Mouse (Mus musculus): Measurements from ENCODE around the gene Abi3. TPM values are rescaled to one million over a fixed set of nuclear protein-coding genes. Genes with fewer than 3 reads are reported as not detected.
"Not testable (repeated sequence)": the region's sequence is repeated elsewhere in the genome, so short reads cannot be mapped to it uniquely, and the experiment has no call there.

Gene Abi3
- polyA plus RNA-seq (2012; fragmentation: generic; extraction: Trizol) = 1.5 TPM

- no peaks in the 10 kb centered on the region for H3K27me3 ChIP-seq (ENCODE audit: control insufficient read depth, insufficient read depth, insufficient read length)
- peak within 1 kb of the TSS; percentile 18 for H3K4me2 ChIP-seq (ENCODE audit: low read depth)
- no peaks in the 10 kb centered on the region for H3K36me3 ChIP-seq (ENCODE audit: control insufficient read depth, insufficient read depth)
- no peaks in the 10 kb centered on the region for H3K79me2 ChIP-seq (ENCODE audit: control insufficient read depth, insufficient read depth)
- no peak within 1 kb of the TSS for H3ac ChIP-seq (ENCODE audit: control insufficient read depth, insufficient read length)
- H3K4me3 ChIP-seq = no peak within 1 kb of the TSS
- TF ChIP-seq USF1 (IDR thresholded peaks at IDR 0.05; ENCODE audit: low read depth) (no peak), MAX (IDR thresholded peaks at IDR 0.05; ENCODE audit: low read depth) (no peak), REST (IDR thresholded peaks at IDR 0.05; ENCODE audit: insufficient read depth, insufficient read length) (no peak)
Measured at GRCm38 (mm10) chr11:95842074-95842681, at the start of gene Abi3. Gene Abi3 (minus strand): TSS chr11:95842476.

- peaks cover 18% of the 10 kb centered on the region for H3K27me3 ChIP-seq (ENCODE audit: control insufficient read depth, insufficient read depth, insufficient read length)
- TF ChIP-seq E2F4 (IDR thresholded peaks at IDR 0.05; ENCODE audit: insufficient read depth) (no peak), TCF12 (IDR thresholded peaks at IDR 0.05; ENCODE audit: insufficient read depth, poor library complexity, severe bottlenecking) (no peak), USF1 (IDR thresholded peaks at IDR 0.05; ENCODE audit: low read depth) (no peak), REST (IDR thresholded peaks at IDR 0.05; ENCODE audit: insufficient read depth, insufficient read length) (no peak), MAX (IDR thresholded peaks at IDR 0.05; ENCODE audit: low read depth) (no peak), POLR2A (IDR thresholded peaks at IDR 0.05; ENCODE audit: insufficient read length, low read depth) (no peak), MYOD1 (IDR thresholded peaks at IDR 0.05; ENCODE audit: control insufficient read depth in 1 of 3, insufficient read length in 2 of 3, low read depth in 2 of 3) (no peak), CEBPB (IDR thresholded peaks at IDR 0.05; ENCODE audit: insufficient read depth, poor library complexity, severe bottlenecking) (no peak), MYOG (IDR thresholded peaks at IDR 0.05; ENCODE audit: control insufficient read depth in 1 of 3, insufficient read depth in 1 of 3, insufficient read length in 2 of 3, low read depth in 2 of 3) (no peak), POLR2AphosphoS2 (IDR thresholded peaks at IDR 0.05; ENCODE audit: insufficient read length, low read depth) (no peak), TCF3 (IDR thresholded peaks at IDR 0.05; ENCODE audit: insufficient read length, low read depth) (no peak), SRF (IDR thresholded peaks at IDR 0.05; ENCODE audit: control insufficient read depth, insufficient read length, low read depth) (no peak)
- H3ac ChIP-seq (ENCODE audit: control insufficient read depth, insufficient read length) = no peak overlapping the region
- no peaks in the 10 kb centered on the region for H3K36me3 ChIP-seq (ENCODE audit: control insufficient read depth, insufficient read depth)
- H3K4me3 ChIP-seq = no peak overlapping the region
- H3K79me2 ChIP-seq (ENCODE audit: control insufficient read depth, insufficient read depth) = no peaks in the 10 kb centered on the region
- H3K4me2 ChIP-seq (ENCODE audit: low read depth) = no peak overlapping the region
Measured at GRCm38 (mm10) chr11:95890462-95891051, 48.3 kb upstream of the Abi3 start.

GRCm38 (mm10) chr11:95879861-95880260 lies 37.6 kb upstream of the Abi3 start:
- H3K36me3 ChIP-seq (ENCODE audit: control insufficient read depth, insufficient read depth); H3K4me3 ChIP-seq; H3K27me3 ChIP-seq (ENCODE audit: control insufficient read depth, insufficient read depth, insufficient read length); H3ac ChIP-seq (ENCODE audit: control insufficient read depth, insufficient read length); H3K4me2 ChIP-seq (ENCODE audit: low read depth); H3K79me2 ChIP-seq (ENCODE audit: control insufficient read depth, insufficient read depth): not testable (repeated sequence)

- no peak overlapping the region for H3K4me3 ChIP-seq
- no peak overlapping the region for H3K4me2 ChIP-seq (ENCODE audit: low read depth)
- H3K27me3 ChIP-seq (ENCODE audit: control insufficient read depth, insufficient read depth, insufficient read length) = no peaks in the 10 kb centered on the region
- H3K36me3 ChIP-seq (ENCODE audit: control insufficient read depth, insufficient read depth) = no peaks in the 10 kb centered on the region
- no peaks in the 10 kb centered on the region for H3K79me2 ChIP-seq (ENCODE audit: control insufficient read depth, insufficient read depth)
- TF ChIP-seq POLR2A (IDR thresholded peaks at IDR 0.05; ENCODE audit: insufficient read length, low read depth) (no peak), CEBPB (IDR thresholded peaks at IDR 0.05; ENCODE audit: insufficient read depth, poor library complexity, severe bottlenecking) (no peak), TCF3 (IDR thresholded peaks at IDR 0.05; ENCODE audit: insufficient read length, low read depth) (no peak)
- H3ac ChIP-seq (ENCODE audit: control insufficient read depth, insufficient read length) = no peak overlapping the region
Measured at GRCm38 (mm10) chr11:95876296-95876695, 34.0 kb upstream of the Abi3 start.

- Histone ChIP-seq H3K4me2 (ENCODE audit: low read depth) (no peak overlapping the region), H3K4me3 (no peak overlapping the region), H3ac (ENCODE audit: control insufficient read depth, insufficient read length) (no peak overlapping the region), H3K79me2 (ENCODE audit: control insufficient read depth, insufficient read depth) (no peaks in the 10 kb centered on the region), H3K36me3 (ENCODE audit: control insufficient read depth, insufficient read depth) (no peaks in the 10 kb centered on the region), H3K27me3 (ENCODE audit: control insufficient read depth, insufficient read depth, insufficient read length) (no peaks in the 10 kb centered on the region)
- no peak for TF ChIP-seq USF1 (IDR thresholded peaks at IDR 0.05; ENCODE audit: low read depth)
- no peak for TF ChIP-seq E2F4 (IDR thresholded peaks at IDR 0.05; ENCODE audit: insufficient read depth)
- no peak for TF ChIP-seq SRF (IDR thresholded peaks at IDR 0.05; ENCODE audit: control insufficient read depth, insufficient read length, low read depth)
Measured at GRCm38 (mm10) chr11:95875804-95876203, 33.5 kb upstream of the Abi3 start.

GRCm38 (mm10) chr11:95869918-95870470 lies 27.7 kb upstream of the Abi3 start:
- no peaks in the 10 kb centered on the region for H3K36me3 ChIP-seq (ENCODE audit: control insufficient read depth, insufficient read depth)

More at GRCm38 (mm10) chr11:95869918-95870470, 27.7 kb upstream of the Abi3 start:
- Histone ChIP-seq H3K4me2 (ENCODE audit: low read depth) (no peak overlapping the region), H3ac (ENCODE audit: control insufficient read depth, insufficient read length) (no peak overlapping the region), H3K27me3 (ENCODE audit: control insufficient read depth, insufficient read depth, insufficient read length) (no peaks in the 10 kb centered on the region), H3K4me3 (no peak overlapping the region), H3K79me2 (ENCODE audit: control insufficient read depth, insufficient read depth) (no peaks in the 10 kb centered on the region)
- TF ChIP-seq POLR2AphosphoS2 (IDR thresholded peaks at IDR 0.05; ENCODE audit: insufficient read length, low read depth) (no peak), TCF3 (IDR thresholded peaks at IDR 0.05; ENCODE audit: insufficient read length, low read depth) (no peak), REST (IDR thresholded peaks at IDR 0.05; ENCODE audit: insufficient read depth, insufficient read length) (no peak), CEBPB (IDR thresholded peaks at IDR 0.05; ENCODE audit: insufficient read depth, poor library complexity, severe bottlenecking) (no peak), MAX (IDR thresholded peaks at IDR 0.05; ENCODE audit: low read depth) (no peak), E2F4 (IDR thresholded peaks at IDR 0.05; ENCODE audit: insufficient read depth) (no peak), TCF12 (IDR thresholded peaks at IDR 0.05; ENCODE audit: insufficient read depth, poor library complexity, severe bottlenecking) (no peak)

Data from myocyte (in vitro differentiated cells).